Mouse (Mus musculus) lung, postnatal 0 days (tissue): ENCODE data around the gene Fbxo41.

Experiments
- CTCF ChIP-seq: IDR thresholded peaks from 2 replicates; pipeline ENCODE4 v1.5.1; 2016; ENCODE audit warnings: antibody characterized with exemption, mild to moderate bottlenecking
- EP300 ChIP-seq: IDR thresholded peaks from 2 replicates; pipeline ENCODE4 v1.6.1; 2016; ENCODE audit warnings: antibody characterized with exemption, mild to moderate bottlenecking, control low read depth

- TF ChIP-seq CTCF: no peak
- TF ChIP-seq EP300: no peak
Observed at GRCm38 (mm10) chr6:85431274-85431841, 71.4 kb downstream of the Fbxo41 start.
